8 mouse cellular contexts compared by ENCODE assay signal in the genomic region with DNA sequence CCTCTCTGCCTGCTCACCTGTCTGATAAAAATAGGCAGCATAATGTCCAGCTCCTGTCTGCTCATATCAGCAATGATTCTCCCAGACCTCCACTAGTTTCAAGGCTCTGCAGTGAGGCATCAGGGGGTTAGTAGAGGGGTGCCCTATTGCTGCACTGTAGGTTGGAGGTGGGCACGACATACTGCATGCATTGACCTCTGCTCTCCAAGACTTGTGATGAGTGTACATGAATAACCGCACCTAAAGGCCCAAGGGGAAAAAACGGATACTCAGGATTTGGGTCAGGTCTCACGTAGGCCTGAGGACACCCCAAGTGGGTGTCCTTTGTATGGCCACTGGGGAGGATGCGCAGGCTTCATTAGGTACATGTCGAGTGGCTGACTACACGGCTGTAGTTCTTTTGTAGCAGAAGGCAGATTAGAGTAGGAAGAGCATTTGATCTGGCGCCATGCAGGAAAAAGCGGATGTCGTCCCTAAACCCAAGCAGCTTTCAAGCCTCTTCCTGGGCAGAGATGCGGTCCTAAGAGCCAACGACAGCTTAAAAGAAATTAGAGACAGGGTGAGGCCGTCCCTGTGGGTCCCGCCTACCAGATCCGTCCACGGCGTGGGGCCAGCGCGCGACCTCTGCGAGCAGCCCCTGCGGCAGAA. TPM values are rescaled to one million over a fixed set of nuclear protein-coding genes. Genes with fewer than 3 reads are reported as not detected.
DNase-seq lines count a peak whose midpoint lies in the region; ATAC-seq and TF ChIP-seq lines count a peak whose summit lies in the region.

No protein-coding gene starts in this region.

- no peaks in the 10 kb centered on the region for H3K27me3 ChIP-seq in heart, embryonic 11.5 days (ENCODE audit: control insufficient read depth, insufficient read depth, low read length)
- peaks cover 23% of the 10 kb centered on the region for H3K27me3 ChIP-seq in E14TG2a.4 (ENCODE audit: insufficient read depth, low read length)
- peaks cover 4% of the 10 kb centered on the region; the same call in 1 of the 2 replicates for H3K27me3 ChIP-seq in forebrain, embryonic 12.5 days
- H3K27me3 ChIP-seq in liver, embryonic 14.5 days (ENCODE audit: control insufficient read depth, insufficient read depth, low read length) = no peaks in the 10 kb centered on the region

- H3K4me2 ChIP-seq in heart, embryonic 11.5 days = peak overlapping the region; percentile 78
- peak overlapping the region; percentile 66 for H3K4me2 ChIP-seq in forebrain, embryonic 12.5 days
- peak overlapping the region; percentile 97 for H3K4me2 ChIP-seq in liver, embryonic 14.5 days (ENCODE audit: low read depth)

- peaks cover 18% of the 10 kb centered on the region for H3K4me1 ChIP-seq in heart, embryonic 11.5 days (ENCODE audit: control insufficient read depth, insufficient read depth, low read length)
- H3K4me1 ChIP-seq in E14TG2a.4 (replicated peaks; ENCODE audit: low read depth, low read length) = peaks cover 34% of the 10 kb centered on the region
- peaks cover 24% of the 10 kb centered on the region for H3K4me1 ChIP-seq in forebrain, embryonic 12.5 days
- H3K4me1 ChIP-seq in liver, embryonic 14.5 days (replicated peaks; ENCODE audit: control insufficient read depth in 2 of 2, insufficient read depth in 2 of 2, low read length in 1 of 2) = peaks cover 37 to 69% of the 10 kb centered on the region in 2 experiments

- intact Hi-C loops in heart, postnatal 36 days (cut with DNase I) = no loop called here

- WGBS in heart, embryonic 11.5 days (ENCODE audit: insufficient replicate concordance) = 6% methylated on average over 21 of the region's 22 CpGs
- 4% methylated on average over 20 of the region's 22 CpGs for WGBS in forebrain, embryonic 12.5 days
- 7% methylated on average over 22 of the region's 22 CpGs for WGBS in liver, embryonic 14.5 days (ENCODE audit: insufficient replicate concordance)

- no peak for TF ChIP-seq EP300 in liver, embryonic 14.5 days (IDR thresholded peaks at IDR 0.05; ENCODE audit: low read depth)

- H3K9me3 ChIP-seq in heart, embryonic 11.5 days (replicated peaks; ENCODE audit: control insufficient read depth, low read length) = no peaks in the 10 kb centered on the region
- no peaks in the 10 kb centered on the region for H3K9me3 ChIP-seq in E14TG2a.4 (ENCODE audit: low read length)
- no peaks in the 10 kb centered on the region for H3K9me3 ChIP-seq in forebrain, embryonic 12.5 days
- H3K9me3 ChIP-seq in liver, embryonic 14.5 days (ENCODE audit: control insufficient read depth, low read length) = no peaks in the 10 kb centered on the region

- H3K27ac ChIP-seq in heart, embryonic 11.5 days (ENCODE audit: low read depth, low read length) = peak overlapping the region; percentile 98
- H3K27ac ChIP-seq in forebrain, embryonic 12.5 days = peak overlapping the region; percentile 33; the same call in 1 of the 2 replicates
- peak overlapping the region; percentile 82 for H3K27ac ChIP-seq in liver, embryonic 14.5 days

- H3K36me3 ChIP-seq in heart, embryonic 11.5 days (ENCODE audit: control insufficient read depth, insufficient read depth, low read length) = peaks cover 13% of the 10 kb centered on the region
- H3K36me3 ChIP-seq in E14TG2a.4 (ENCODE audit: insufficient read depth, low read length) = peaks cover 24% of the 10 kb centered on the region
- peaks cover 21% of the 10 kb centered on the region for H3K36me3 ChIP-seq in forebrain, embryonic 12.5 days (replicated peaks)
- peaks cover 23% of the 10 kb centered on the region for H3K36me3 ChIP-seq in liver, embryonic 14.5 days (replicated peaks; ENCODE audit: control insufficient read depth, insufficient read depth, low read depth)

- DNase-seq in heart, postnatal 36 days = no peak
- DNase-seq in liver, embryonic 14.5 days (ENCODE audit: low read depth in 3 of 3, low spot score in 3 of 3) = no peak
- no peak for DNase-seq in urinary bladder, adult 18-20 months (ENCODE audit: low spot score in 2 of 2)
- no peak for DNase-seq in cerebellum, postnatal 36 days
- no peak for DNase-seq in thymus, postnatal 25 days

- H3K9ac ChIP-seq in heart, embryonic 11.5 days (ENCODE audit: low read depth, low read length) = peak overlapping the region; percentile 71
- H3K9ac ChIP-seq in forebrain, embryonic 12.5 days = peak overlapping the region; percentile 55
- H3K9ac ChIP-seq in liver, embryonic 14.5 days (replicated peaks) = peak overlapping the region; percentile 79

- no peak for ATAC-seq in heart, embryonic 11.5 days (replicated peaks; ENCODE audit: insufficient number of reproducible peaks, low FRiP score, low TSS enrichment)
- ATAC-seq in forebrain, embryonic 12.5 days (ENCODE audit: low FRiP score) = peak; percentile 1; the same call in 1 of the 2 replicates
- ATAC-seq in liver, embryonic 14.5 days (ENCODE audit: insufficient read depth) = no peak

- peak overlapping the region; percentile 97 for H3K4me3 ChIP-seq in heart, embryonic 11.5 days (ENCODE audit: low read depth, low read length)
- peak overlapping the region; percentile 98 for H3K4me3 ChIP-seq in E14TG2a.4 (replicated peaks; ENCODE audit: low read length)
- H3K4me3 ChIP-seq in forebrain, embryonic 12.5 days (replicated peaks) = peak overlapping the region; percentile 86
- H3K4me3 ChIP-seq in liver, embryonic 14.5 days (ENCODE audit: insufficient read depth in 1 of 2, low read depth in 2 of 2, low read length in 2 of 2) = peak overlapping the region; percentile 67 to 92

- TF ChIP-seq CTCF in E14TG2a.4 (conservative IDR thresholded peaks at IDR 0.05; ENCODE audit: low read length) = no peak
- no peak for TF ChIP-seq CTCF in liver, embryonic 14.5 days (IDR thresholded peaks at IDR 0.05; ENCODE audit: low read depth)

RNA-seq across cellular contexts. Expression of gene Klf11, which starts 0.5 kb away (rescaled TPM):
- 12.2 and 15.3 TPM in 2 replicates for polyA plus RNA-seq in heart, embryonic 11.5 days (2014; fragmentation: Nextera tagmentation; extraction: Ambion mirVana)
- 10 to 100 TPM; 10.9 to 16.4 TPM for total RNA-seq in heart, postnatal 36 days (2021)
- 15.4 and 15.5 TPM in 2 replicates for polyA plus RNA-seq in forebrain, embryonic 12.5 days (2016; fragmentation: Nextera tagmentation; extraction: Ambion mirVana)
- 5.4 TPM in 2 replicates for polyA plus RNA-seq in liver, embryonic 14.5 days (2012; rRNA removed)
- 6.9 and 7.7 TPM in 2 replicates for polyA plus RNA-seq in liver, embryonic 14.5 days (2014; fragmentation: Nextera tagmentation; extraction: Ambion mirVana)

RNA-seq across cellular contexts. Expression of gene Cys1, which starts 31.1 kb away (rescaled TPM):
- 0.66 TPM in 2 replicates for polyA plus RNA-seq in heart, embryonic 11.5 days (2014; fragmentation: Nextera tagmentation; extraction: Ambion mirVana)
- 1 to 10 TPM; 5.5 to 6.5 TPM for total RNA-seq in heart, postnatal 36 days (2021)
- polyA plus RNA-seq in forebrain, embryonic 12.5 days (2016; fragmentation: Nextera tagmentation; extraction: Ambion mirVana) = 1.0 and 1.1 TPM in 2 replicates
- 0.74 and 1.2 TPM in 2 replicates for polyA plus RNA-seq in liver, embryonic 14.5 days (2012; rRNA removed)
- polyA plus RNA-seq in liver, embryonic 14.5 days (2014; fragmentation: Nextera tagmentation; extraction: Ambion mirVana) = 0.28 and 0.40 TPM in 2 replicates

RNA-seq across cellular contexts. Expression of gene Rrm2, which starts 57.5 kb away (rescaled TPM):
- polyA plus RNA-seq in heart, embryonic 11.5 days (2014; fragmentation: Nextera tagmentation; extraction: Ambion mirVana) = 211 and 229 TPM in 2 replicates
- total RNA-seq in heart, postnatal 36 days (2021) = 1 to 10 TPM; 3.7 to 4.2 TPM
- 525 and 536 TPM in 2 replicates for polyA plus RNA-seq in forebrain, embryonic 12.5 days (2016; fragmentation: Nextera tagmentation; extraction: Ambion mirVana)
- polyA plus RNA-seq in liver, embryonic 14.5 days (2012; rRNA removed) = 87.7 and 139 TPM in 2 replicates
- 388 and 401 TPM in 2 replicates for polyA plus RNA-seq in liver, embryonic 14.5 days (2014; fragmentation: Nextera tagmentation; extraction: Ambion mirVana)

Comparison
In these comparisons a context has a peak if more than half of its experiments do, and no peak if none do; other contexts are left out.
1. H3K27ac ChIP-seq: peak in every context shown above with its lines; median percentile 98 in heart, embryonic 11.5 days; 82 in liver, embryonic 14.5 days; 33 in forebrain, embryonic 12.5 days.